Mouse (Mus musculus) erythroblast, adult 5-6 weeks (primary cell): ENCODE results near the gene Zfp648. TPM values are rescaled to one million over a fixed set of nuclear protein-coding genes. Genes with fewer than 3 reads are reported as not detected.

Experiments used
- ATAC-seq: replicated peaks from 2 replicates; pipeline ENCODE4 v1.8.0; 2016; ENCODE audit warnings: moderate number of reproducible peaks, mild to moderate bottlenecking, moderate TSS enrichment, inconsistent platforms; ENCODE audit not compliant: poor library complexity, low FRiP score, severe bottlenecking
- total RNA-seq, 2 experiments: library from RNA; stranded (forward) in 1 of 2; stranded (reverse) in 1 of 2; fragments of 150-400 nt in 1 of 2; fragments of 200-764, 138-1000 nt in 1 of 2; gene quantifications; 2 replicates each; pipeline versions ENCODE4 v1.2.3 to v1.2.4; 2015 to 2017; ENCODE audit warnings: low replicate concordance in 2 of 2

The Zfp648 gene
- total RNA-seq (2015; ENCODE audit: low replicate concordance) (not detected in 2 replicates), total RNA-seq (2017; ENCODE audit: low replicate concordance) (not detected in 2 replicates)

DNA sequence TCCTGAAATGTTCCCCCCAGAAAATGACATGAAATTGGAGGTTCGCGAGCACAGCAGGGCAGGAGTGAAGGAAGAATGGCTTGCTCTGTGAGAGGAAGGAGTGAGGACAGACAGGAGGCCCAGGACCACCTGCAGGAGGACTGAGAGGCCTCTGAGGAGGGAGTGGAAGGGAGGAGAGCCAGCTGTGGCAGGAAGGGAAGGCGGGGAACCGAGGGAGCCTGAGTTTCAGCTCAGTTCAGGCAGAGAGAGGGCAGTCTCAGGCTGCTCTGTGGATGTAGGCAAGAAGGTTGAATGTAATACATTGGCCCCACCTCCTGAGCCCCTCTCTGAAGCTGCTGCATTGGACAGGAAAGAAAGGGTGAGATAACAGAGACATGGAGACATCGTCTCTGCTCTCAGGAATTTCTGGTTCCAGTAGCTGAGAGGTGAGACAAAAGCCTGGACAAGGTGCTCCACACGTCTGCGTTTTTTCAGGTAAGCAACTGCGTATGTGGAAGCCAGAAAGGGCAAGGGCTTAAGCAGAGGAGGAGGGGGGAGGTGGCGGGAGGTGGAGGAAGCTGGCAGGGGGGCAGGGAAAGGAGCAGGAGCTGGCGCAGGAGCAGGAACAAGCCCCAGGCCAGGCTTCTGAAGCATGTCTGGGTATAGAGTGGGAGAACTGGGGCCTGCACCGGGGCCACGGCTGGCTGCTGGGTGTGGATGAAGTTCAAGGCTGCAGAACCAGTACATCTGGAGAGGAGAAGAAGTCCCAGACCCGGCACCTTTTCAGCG, at the start of gene Zfp648:
Gene Zfp648, plus strand, starts transcription at position 233 of the 768 bp plus-strand sequence.
- ATAC-seq: no peak

DNA sequence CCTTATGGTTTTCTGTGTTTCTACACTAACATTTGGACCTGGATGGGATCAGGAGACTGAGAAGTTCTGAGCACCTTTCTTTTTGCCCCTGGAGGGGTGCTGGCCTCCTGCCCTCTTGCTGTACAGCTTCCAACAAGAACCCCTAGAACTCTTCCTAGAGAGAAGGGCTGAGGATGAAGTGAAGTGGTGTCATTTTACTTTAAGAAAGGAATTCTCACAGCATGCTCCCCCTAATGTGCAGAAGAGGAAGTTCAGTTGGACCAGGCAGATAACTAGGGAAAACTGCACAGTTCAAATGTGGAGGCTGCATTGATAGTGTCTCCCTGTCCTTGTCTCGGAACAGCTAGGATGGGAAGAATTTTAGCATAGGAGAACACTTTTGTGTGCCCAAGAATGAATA, 48.4 kb upstream of the Zfp648 start:
- no peak for ATAC-seq

DNA sequence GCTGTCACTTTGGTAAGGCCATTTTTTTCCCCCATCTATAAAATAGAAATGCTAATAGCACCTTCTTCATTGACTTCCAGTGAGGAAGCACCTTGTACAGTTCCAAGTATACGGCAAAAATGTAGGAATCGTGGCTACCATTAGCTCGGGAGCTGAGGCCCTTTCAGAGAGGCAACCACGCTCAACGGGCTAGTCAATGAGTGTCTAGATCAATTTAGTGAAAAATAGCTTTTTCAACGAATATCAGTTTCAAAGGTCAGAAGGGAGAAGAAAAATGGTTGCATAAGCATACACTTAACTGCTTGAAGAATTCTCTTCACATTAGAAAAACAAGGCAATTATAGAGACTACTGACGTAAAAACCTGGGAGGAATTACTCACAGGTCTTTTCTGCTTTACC, 47.2 kb upstream of the Zfp648 start:
- ATAC-seq: no peak

DNA sequence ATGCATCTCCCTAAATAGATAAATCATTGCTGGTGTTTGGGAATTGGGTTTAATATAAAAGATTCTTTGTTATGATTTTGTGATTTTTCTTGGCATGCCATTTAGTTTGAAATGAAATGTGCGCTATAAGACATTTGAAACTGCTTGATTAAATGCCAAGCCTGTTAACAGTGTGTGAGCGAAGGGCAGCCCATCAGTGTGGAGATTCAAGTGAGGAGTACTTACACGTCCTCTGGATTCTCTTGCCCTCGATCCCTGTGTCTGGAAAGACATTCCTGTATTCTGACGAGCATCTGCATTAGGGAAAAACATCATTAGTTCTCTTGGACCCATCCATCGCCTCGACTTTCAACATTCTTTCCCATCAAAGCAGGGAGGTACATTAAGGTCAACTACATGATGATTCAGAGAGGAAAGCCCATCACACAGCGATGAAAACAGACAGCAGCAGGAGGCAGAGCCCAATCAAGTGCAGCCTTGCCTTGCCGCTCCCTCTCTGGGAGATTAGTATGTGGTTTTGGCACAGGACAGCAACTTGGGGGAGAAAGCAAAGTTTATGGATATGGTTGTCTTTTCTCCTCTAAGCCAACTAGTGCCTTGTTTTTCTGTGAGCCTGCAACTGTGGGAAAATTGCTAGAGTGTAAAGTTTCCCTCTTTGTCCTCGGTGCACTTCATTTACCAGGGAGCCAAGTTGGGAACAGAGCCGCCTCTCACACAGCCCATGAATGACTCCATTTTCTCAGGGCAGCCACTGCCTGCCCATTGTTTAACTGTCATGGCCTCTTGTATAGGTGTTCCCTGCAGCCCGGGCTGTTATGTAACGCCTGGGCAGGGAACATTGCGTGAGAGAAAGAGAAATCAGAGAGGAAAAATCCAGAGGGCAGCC, 44.6 kb upstream of the Zfp648 start:
- no peak for ATAC-seq

DNA sequence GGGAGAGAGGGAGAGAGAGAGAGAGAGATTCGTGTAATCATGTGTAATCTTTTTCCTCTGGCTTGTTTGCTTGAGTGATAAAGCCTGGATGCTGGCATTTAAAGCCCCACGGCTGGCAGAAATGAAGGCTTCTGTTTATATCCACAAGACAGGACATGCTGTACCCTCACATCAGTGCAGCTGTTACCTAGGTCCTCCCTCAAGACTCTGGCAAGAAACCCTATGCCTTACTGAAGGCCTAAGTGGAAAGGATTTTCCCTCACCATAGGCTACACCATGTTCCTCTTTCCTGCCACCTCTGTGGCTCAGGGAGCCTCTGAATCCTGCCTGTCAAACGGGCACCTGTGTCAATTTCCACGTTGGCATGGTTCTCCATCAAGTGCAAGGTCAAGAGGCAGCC, 43.9 kb upstream of the Zfp648 start:
- ATAC-seq: no peak

DNA sequence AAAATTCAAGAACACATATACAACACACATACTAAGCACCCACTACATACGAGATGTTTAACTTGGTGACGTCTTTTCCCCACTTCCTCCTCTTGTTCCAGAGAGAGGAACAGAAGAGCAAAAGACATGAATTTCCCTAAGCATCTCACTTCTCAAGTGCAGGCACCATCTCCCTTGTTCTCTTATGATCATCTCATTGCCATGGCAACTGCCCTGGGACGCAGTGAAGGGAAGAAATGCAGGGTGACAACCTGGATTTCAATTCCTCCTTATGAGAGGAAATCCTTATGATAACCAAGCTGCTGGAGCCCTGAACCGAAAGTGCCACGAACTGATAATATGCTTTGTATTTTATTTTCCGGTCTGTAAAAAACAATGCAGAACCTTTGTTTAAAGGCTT, 33.3 kb upstream of the Zfp648 start:
- no peak for ATAC-seq

DNA sequence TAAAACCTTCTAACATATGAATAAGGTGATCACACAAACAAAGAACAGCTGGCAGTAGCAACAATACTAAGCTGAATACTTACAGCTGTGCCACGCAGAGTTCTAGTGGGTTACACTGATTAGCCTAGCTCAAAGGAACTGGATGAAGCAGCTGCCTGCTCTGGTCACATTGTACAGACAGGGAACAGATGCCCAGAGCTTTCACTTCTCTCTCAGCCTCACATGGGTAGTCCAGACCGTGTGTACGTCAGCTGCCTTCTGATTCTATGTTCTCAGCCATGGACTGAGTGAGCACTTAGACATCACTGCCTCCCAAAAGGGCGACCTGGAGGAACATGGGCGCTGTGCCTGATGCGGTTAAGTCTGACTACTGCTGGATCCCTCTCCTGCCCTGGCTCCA, 25.7 kb upstream of the Zfp648 start:
- no peak for ATAC-seq

DNA sequence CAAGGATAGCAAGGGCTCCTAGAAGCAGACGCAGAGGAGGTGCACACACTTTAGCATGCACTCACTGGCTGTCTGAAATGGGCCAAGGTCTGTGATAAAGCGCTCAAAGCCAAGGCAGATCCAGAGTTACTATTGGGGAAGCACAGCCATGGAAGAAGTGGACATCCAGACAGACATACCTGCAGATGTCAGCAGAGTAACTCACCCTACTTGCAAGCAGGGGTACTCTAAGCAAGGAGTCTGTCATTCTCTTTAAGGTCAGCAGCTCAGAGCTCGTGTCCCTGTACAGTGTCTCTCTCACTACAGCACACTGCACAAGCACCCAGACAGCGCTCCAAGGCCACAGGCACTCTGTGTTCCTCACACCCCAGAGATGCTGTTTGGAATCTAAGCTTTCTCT, 23.2 kb upstream of the Zfp648 start:
- ATAC-seq: no peak

DNA sequence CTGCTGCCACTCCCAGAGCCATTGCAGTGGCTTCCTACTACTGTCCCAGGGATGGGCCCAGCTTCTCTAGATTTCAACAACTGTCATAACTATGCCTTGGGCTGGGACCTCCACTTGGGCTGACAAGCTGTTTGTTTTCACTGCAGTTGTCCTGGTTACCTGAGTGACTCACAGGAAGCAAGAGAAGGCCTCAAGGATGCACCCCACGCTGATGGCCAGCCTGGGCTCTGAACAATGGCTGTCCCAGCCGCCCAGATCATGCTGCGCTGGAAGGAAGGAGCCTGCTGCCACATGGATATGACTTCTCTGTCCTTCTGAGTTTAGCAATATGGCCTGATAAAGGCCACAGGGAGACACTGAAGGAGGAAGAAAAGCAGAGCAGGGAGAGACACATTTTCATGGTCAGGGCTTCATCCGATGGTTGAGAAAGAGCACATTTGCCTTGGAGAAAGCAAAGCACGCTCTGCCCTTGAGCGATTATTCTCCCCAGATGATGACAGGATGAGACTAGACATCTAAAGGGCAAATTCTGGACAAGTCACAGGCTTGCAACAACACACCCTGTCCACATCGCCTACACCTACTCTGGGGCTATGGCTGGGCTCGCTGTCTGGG, 22.3 kb upstream of the Zfp648 start:
- ATAC-seq: no peak

DNA sequence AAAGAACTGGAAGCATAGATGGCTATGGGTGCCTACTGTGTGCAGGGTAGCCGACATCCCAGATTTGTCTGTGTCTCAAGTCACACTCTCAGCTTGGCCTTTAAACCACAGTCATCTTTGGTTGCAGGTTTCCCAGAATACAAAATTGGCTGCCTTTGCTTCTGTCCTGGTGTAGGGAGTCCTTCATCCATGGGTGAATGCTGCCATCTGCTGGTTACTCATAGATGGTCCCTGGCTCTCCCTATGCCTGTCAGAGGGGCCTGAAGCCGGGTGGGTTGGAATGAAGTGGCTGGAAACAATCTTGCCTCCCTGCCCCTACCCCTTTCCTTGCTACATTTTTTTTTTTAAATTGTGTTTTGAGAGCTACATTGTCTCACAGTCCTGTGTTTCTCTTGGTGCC, 20.0 kb upstream of the Zfp648 start:
- 0 out of 2 replicates have a peak, but pooled peaks have one; percentile 53 for ATAC-seq

DNA sequence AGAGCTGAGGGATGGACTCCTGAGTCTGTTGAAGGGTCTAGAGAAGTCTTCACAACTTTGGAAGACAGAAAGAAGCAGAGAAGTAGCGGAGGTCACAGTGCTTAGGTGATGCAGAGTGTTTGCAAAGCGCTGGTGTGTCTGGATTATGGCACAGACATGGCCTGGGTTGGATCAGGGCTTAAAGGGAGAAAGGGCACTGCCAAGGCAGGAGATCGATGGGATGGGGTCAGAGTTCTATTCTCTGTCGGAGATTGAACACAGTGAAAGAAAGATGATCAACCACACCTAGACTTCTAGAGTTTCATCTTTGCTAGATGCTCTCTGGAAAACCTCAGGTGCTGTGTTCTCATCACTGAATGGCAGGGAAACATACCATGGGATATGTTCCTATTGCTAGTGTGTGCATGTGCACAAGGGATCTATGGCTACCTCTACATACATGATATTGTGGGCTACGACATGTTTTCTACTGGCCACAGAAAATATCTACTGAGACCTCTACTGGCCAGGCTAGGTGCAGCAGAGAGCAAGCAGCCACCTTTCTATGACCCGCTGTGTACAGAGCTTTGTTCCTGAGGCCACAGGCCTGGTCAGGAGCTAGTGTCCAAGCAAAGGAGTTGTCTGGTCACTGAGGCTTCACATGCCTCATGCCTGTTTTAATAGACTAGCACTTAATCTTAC, 18.5 kb upstream of the Zfp648 start:
- ATAC-seq: no peak

DNA sequence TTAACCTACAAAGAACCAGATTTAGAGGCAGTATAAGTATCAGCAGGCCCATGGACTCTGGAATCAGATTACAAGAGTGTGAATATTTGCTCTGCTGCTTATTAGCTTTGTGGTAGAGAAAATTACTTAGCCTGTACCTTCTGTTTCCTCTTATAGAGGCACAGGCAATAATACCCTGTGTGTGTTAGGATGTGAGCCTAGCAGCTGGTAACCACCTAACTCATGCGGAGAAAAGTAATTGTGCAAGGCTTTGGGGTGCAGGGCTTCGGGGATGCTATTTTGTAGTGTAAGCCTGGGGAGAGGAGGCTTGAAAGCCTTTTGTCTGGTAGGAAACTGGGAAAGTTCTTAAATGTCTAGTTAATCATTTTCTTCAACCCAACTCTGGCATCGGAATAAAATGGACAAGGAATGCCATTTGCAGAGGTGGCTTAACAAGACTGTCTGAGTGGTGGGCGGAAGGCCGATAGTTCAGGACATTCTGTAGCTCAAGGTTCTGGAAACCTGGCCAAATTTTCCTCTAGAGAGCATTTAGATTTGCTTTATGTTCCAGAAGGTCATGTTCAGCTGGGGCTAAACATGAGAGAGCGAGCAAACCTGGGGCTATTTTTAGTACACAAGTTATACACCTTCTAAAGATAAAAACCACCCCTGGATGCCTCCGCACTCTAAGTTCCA, 17.8 kb upstream of the Zfp648 start:
- no peak for ATAC-seq

DNA sequence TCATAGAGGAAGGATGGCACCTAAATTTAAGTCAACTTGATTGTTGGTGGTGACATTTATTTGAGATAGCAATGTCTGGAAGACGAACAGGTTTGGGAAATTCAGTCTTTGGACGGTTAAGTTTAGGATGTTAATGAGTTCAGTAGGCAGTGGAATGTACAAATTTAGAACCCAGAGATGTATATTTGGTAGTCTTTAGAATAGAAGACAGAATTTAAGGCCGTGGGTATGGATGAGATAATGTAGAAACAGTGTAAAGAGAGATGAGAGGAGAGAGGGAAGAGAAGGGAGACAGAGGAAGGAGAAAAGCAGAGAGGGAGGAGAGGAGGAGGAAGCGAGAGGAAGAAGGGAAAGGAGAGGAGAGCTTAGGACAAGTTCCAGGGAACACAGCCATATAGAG, 12.8 kb upstream of the Zfp648 start:
- no peak for ATAC-seq

DNA sequence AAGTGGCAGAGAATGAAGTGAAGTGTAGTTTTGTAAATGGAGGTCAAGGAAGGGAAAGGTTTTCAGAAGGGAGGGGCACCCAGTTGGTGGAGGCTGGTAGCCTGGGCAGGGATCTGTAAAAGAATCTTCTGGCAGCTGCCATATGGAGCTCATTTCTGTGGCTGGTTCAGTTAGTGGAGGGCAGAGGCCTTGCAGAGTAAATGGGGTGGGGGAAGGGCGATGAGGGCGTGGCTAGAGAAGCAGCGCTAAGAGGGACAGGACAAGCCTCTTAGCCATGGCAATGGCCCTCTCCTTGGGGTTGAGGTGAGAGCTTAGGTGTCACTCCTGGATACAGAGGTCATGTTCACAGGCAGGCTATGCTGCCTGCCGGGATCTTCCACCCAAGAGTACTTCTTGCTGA, 12.4 kb upstream of the Zfp648 start:
- ATAC-seq: no peak

DNA sequence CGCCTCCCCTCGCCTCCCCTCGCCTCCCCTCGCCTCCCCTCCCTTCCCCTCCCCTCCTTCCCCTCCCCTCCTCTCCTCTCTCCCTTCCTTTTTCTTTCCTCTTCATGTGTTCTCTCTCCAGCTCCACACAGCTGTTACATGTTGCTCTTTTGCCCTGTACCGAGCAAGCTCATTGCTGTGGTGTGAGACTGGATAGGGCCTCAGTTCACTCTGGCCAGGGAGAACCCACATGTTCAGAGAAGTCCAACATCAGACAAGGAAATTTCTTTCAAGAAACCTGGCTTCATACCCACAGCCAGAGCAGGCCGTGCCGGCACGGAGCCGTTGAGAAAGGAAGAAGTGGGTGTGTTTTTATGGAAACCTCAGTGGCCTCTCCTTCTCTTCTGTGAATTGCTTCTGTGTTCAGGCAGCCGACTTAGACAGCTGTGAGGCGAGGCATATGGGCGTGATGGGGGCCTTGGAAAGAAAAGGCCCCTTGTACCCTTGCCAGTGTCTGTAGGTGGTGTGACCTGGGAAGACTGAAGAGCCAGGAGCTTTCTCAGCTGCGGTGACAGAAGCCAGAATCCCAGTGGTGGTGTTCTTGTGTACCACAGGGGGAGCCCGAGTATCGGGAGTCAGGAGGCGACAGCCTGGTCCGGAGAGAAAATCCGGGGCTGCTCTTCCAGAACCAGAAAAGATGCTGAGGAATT, 11.0 kb upstream of the Zfp648 start:
- no peak for ATAC-seq

DNA sequence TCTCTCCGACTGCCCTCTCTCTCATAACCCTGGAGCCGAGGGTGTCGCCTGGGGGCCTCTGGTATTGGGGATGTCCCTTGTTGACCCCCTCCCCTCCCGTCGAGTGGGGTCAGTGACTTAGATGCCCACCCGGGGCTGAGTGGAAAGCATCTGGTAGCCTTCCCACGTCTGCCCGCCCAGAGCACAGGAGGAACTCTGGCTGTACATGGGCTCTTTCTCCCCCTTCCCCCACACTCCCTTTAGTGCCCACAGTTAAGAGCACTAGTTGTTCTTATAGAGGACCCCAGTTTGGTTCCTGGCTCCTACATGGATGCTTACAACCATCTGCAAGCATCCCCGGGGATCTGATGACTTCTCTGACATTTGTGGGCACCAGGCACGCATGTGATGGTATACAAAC, 2.1 kb upstream of the Zfp648 start:
- no peak for ATAC-seq

DNA sequence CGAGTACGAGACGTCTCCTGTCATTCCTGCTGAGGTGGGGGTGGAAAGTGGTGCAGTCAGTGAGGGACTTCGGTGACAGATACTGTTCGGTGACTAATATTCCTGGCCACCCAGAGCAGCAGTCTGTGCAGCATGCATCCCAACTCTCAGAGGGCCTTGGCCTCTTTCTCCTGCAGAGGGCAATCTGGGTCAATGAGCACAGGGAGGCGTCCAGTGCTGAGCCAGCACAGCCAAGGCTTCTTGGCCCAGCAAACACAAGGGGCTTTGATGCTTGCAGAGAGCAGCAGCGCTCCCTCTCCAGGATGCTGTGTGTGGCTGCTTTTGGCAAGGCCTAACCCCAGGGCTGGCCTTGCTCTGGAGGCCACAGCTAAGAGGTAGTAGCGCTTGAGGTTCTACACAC, 1.6 kb downstream of the Zfp648 start:
- no peak for ATAC-seq

DNA sequence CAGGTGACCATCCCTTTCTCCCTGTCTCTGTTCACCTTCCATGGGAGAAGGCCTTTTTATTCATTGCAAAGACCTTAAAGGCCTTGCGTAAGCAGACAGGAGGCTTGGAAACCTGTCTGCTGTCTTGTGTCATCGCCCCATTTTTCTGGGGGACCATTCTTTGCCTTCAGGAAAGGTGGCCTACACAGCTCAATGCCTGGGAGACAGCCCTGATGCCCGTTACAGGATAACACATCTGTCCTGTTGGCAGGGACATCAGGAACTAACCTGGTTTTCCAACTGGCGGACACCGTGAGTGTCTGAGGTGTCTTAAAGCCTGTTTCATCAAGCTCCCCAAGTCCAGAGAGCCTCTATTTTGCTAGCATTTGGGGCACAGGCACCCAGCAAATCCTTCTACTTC, 2.4 kb downstream of the Zfp648 start:
- no peak for ATAC-seq
